Mouse (Mus musculus) neural tube, embryonic 14.5 days (tissue): ENCODE results near the gene Higd1c. TPM values are rescaled to one million over a fixed set of nuclear protein-coding genes. Genes with fewer than 3 reads are reported as not detected.

Source experiments
- polyA plus RNA-seq: library from polyadenylated mRNA; unstranded; fragments of >200 nt; fragmentation: Nextera tagmentation; extraction: Ambion mirVana; gene quantifications from 2 replicates; pipeline ENCODE4 v1.2.1, GENCODE M21; 2014

Higd1c gene
- polyA plus RNA-seq, 1 experiment from 2014 or later, result not detected

Other genes starting within 250 kb of the Higd1c start
- gene Atf1, start 136.7 kb upstream of the Higd1c start, polyA plus RNA-seq, result 14.6 TPM in 2 replicates
- not detected in 2 replicates for gene Tmprss12, start 83.7 kb upstream of the Higd1c start, polyA plus RNA-seq
- gene Mettl7a1, start 60.4 kb upstream of the Higd1c start, polyA plus RNA-seq, result 2.8 and 3.6 TPM in 2 replicates
- gene Mettl7a3, start 29.6 kb upstream of the Higd1c start, polyA plus RNA-seq, result 0.17 and 1.2 TPM in 2 replicates
- gene Methig1, start 11.4 kb upstream of the Higd1c start, polyA plus RNA-seq, result 0.42 and 1.2 TPM in 2 replicates
- not detected in 2 replicates for gene Mettl7a2, start 11.3 kb upstream of the Higd1c start, polyA plus RNA-seq
- gene Gm5475, start 57.6 kb downstream of the Higd1c start, polyA plus RNA-seq, result not detected in 2 replicates
- 20.5 and 21.4 TPM in 2 replicates for gene Slc11a2, start 60.5 kb downstream of the Higd1c start, polyA plus RNA-seq
- 56.7 and 62.5 TPM in 2 replicates for gene Letmd1, start 104.5 kb downstream of the Higd1c start, polyA plus RNA-seq
- gene Csrnp2, start 130.9 kb downstream of the Higd1c start, polyA plus RNA-seq, result 43.0 and 50.0 TPM in 2 replicates
- 32.0 and 33.4 TPM in 2 replicates for gene Tfcp2, start 187.5 kb downstream of the Higd1c start, polyA plus RNA-seq
- gene Pou6f1, start 235.4 kb downstream of the Higd1c start, polyA plus RNA-seq, result 47.6 and 49.7 TPM in 2 replicates